Mouse (Mus musculus) 3T3-L1 (cell line): Measurements from ENCODE around the gene Nupr1.

Experiments
- DNase-seq: peaks from one replicate; pipeline ENCODE4 v3.0.0-alpha.2; 2015; ENCODE audit warnings: low read depth, low spot score

Gene Nupr1

DNA sequence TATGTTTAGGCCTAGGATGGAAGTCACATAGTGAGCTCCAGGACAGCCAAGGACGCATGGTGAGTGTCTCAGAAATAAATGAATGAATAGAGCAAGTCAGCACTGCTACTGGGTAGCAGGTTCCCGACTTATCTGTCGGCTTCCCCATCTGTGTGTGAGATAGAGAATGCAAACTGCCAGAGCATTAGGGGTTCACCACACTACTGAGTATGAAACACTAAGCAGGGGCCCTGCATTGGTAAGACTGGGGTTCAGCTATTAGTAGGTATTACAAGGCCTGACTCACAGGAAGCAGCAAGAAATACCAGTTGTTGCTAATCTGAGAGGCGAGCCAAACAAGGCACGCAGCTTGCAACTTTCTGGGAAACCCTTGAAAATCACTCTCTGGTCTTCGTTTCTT is 31.7 kb downstream of the Nupr1 start:
- DNase-seq, result no peak

DNA sequence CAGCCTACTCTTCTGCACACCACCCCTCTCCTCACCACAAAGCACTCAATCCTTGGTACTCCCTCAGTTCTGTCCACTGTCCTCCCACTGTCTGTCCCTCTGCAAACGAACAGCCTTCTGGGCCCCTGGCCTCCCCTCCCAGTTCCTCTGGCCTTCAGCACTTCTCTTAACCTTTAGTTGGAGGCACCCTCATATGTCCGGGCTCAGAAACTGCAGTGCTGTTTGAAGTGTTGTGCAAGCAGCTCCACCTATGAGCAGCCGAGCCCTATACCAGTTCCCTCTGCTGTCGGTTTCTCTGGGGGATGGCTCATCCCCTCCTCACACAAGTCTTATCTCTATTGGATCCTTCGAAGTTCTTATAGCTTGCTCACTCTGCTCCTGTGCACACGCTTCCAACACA is 34.2 kb downstream of the Nupr1 start:
- no peak for DNase-seq

DNA sequence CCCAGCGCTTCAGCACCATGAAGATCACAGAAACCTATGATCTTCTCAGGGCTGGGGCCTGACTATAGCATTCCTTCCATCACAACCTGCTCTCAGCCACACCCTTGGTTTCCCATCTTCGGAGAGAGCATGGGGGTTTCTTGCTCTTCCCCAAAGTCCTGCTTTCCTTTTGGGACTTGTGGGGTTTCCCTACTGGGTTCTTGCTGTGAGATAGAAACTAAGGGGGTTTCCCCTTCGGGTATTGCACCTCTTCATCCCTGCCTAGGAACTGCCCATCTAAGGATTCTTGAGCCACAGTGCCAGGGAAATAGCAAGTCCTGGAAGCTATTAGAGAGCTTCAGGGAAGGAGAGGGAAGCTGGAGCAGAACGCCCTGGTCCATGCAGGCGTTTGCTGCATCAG is 34.8 kb downstream of the Nupr1 start:
- no peak for DNase-seq

DNA sequence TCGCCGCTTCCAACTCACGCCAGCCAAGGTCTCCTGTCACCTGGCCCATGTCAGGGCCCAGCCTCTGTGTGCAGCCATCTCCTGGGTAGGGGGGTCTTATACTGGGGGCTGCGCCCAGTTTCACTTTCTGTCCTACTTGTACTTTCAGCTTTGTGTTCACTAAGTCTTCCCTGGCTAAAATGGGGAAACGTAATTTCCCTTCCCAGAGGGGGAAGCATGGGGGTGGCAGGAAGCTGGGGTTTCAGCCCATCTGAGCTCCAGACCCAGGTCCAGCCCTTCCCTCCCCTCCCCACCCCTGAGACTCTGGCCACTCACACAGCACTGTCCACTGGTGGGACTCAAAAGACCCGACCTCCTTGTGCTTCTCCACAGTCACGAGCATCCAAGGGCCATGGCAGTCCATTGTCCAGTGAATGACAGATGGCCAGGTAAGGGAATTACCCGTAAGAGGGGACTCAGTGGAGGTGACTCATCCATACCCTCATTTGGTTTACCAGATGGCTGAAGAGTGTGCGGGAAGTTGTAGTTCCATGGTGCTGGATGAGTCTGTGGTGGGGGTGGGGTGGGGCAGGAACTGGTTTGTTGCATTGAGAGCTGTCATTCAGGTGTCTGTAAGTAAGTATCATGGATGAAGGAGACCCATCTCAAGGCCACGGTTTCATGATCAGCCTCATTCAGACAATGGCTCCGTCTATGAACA is 35.6 kb downstream of the Nupr1 start, which contains the start of gene Il27:
Il27 (minus strand) TSS at position 80 of the 700 bp plus-strand sequence.
- no peak for DNase-seq

DNA sequence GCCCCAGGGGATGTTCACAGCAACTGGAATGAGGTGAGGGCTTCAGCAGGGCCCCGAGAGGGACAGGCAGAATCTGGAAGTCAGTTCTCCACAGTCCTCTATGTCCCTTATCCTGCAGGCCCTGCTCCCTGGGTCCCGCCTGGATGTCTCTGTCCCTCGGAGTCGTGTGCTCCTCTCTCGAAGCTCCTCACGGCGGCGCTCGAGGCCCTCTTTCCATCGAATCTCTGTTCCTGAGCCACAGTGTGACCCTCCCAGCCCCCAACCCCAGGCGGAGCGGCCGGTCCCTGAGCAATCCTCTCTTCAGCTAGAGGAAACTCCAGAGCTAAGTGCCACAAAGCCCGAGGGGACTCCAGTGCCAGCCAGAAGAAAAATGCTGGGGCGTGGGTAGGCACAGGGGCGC is 42.9 kb downstream of the Nupr1 start:
- DNase-seq, result no peak

DNA sequence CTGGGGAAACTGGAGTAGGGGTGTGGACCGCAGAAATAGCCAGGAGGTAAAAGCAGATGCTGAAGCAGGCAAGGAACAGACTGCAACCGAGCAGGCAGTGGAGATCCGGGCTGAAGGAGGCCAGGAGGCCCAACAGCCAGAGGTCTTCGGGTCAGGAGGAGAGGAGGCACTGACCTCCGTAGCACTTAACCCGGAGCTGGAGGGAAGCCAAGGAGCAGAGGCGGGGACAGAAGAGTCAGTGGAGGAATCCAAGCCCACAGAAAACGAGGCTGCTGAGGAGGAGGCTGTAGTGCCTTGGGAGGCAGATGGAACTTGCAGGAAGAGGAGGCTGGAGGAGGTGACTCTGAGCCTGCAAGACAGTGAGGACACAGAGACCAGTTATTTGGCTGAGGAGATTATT is 43.8 kb downstream of the Nupr1 start:
- no peak for DNase-seq

DNA sequence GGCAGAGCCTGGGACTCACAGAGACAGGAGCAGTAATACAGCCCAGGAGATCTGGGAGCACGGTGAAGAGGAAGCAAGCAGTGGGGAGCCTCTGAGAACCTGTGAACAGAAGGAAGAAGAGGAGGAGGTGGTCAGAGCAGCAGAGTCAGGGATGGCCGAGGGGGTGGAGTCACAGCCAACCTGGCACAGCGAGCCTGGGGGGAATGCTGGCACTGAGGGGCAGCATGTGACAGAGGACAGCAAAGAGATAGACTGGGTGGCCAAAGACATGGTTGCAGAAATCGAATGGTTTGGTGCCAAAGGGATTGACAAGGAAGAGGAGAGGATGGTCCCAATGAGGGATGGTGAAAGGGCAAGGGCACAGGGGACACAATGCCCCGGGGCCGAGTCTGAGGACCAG is 44.9 kb downstream of the Nupr1 start, which contains the start of gene Cln3:
Cln3 (minus strand) TSS at position 101 of the 400 bp plus-strand sequence.
- DNase-seq, result no peak

DNA sequence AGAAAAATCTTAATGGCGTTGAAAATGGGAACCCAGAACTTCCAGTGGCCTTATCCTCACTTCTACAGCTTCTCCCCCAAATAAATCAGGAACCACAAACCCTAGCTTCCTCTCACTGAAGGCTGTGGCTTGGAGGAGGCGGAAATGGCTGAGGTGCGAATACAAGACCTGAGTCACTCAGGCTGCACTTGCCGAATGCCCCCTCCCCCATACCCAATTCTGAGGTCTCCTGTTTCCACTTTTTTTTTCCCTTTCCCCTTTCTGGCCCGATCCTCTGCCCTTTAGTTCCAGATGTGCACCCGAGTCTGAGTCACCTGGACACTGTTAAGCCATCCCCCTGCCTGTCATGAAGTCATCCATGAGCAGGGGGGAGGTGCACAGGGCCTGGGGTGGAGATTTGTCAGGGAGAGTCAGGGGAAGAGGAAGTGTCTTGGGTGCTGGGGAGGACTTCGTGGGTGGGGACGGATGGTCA is 46.1 kb downstream of the Nupr1 start, which contains the start of gene Apobr:
Apobr (plus strand) TSS at position 437 of the 472 bp plus-strand sequence.
- DNase-seq, result peak; percentile 59

DNA sequence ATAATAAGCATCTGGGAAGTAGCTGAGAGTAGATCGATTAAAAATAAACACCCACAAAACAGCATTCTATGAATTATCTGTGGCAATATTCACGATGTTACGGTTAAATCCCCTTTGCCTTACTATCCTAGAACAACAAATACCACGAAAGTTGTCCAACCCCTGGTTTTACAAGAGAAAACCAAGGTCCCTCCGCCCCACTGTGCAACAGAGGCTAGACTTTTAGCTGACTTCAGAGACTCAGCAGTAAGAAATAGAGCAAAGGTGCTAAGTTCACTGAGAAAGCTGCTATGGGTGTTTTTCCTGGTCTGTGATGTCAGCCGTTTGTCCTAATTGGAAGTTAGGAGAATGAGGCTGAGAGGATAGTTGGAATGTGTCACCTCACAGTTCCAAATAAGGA is 46.9 kb downstream of the Nupr1 start:
- DNase-seq, result no peak

DNA sequence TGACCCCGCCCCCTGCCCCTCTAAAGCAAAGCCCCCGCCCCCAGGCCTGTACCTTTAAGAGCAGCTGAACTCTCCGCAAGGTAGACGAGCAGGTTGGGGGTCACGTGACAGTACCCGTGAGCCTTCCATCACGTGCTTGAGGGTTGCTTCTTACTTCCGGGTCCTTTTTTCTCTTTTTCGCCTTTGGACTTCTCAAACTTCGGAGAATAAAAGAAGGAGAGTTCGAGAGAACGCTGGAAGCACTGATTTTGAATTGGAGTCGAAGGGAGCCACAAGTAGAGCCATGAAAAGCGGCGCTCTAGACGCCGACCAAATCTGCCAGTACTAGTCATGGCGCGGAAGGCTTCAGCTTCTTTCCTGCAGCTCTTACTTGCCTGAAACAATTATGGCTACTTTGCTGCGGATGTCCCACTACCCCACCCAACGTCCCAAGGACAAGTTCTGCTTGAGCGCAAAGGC is 47.4 kb downstream of the Nupr1 start:
- DNase-seq, result no peak

DNA sequence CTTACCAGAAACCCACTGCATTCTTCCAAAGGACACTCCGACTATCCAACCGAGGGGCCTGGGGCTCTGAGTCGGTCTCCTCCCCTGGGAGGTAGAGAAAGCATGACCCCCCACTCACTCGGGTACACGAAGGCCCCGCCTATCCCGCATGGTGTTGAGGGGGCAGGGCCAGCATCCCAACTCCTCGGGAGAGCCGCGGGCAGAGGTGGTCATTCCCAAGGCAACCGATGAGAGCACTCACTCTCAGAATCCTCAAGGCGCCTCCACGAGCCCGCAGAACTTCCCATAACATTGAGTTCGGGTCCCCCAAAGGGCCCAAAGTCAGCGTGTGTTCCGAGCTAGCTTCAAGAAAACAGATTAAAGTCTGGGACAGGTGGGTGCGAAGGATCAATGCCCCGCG is 47.9 kb downstream of the Nupr1 start:
- no peak for DNase-seq

DNA sequence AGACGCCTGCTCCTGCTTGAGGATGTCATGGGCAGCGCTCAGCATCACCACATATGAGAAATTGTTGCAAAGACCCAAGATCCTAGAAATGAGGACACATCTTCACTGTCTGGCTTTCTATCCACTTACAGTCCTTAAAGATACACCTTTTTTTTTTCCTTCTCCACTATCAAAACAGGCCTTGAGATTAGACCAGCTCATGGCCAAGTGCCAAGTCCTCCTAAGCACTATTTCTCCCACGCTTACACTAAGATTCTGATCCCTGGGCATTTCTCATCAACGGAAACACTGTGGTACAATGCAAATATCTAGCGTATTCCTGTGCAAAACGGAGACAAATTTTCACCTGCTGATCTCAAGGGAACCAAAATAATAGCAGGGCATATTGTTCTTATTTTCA is 49.0 kb downstream of the Nupr1 start:
- DNase-seq, result no peak

DNA sequence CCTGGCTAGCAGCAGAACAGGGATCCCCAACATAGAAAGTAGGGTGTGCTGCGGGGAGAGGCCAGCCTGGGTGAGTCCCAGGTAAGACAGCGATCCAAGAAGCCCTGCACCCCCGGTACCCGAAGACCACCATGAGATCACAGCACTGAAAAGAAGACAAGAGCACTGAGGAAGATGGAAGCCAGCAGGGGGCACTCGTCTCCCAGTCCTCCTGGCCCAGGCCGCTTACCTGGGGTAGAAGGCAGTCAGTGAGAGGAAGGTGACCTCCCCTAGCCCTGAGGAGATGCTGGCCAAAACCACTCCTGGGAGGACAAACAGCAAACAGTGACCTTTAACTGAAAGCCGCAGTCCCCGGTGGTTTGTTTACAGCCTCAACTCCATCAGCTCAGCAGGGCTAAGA is 51.5 kb downstream of the Nupr1 start:
- DNase-seq, result peak; percentile 55

DNA sequence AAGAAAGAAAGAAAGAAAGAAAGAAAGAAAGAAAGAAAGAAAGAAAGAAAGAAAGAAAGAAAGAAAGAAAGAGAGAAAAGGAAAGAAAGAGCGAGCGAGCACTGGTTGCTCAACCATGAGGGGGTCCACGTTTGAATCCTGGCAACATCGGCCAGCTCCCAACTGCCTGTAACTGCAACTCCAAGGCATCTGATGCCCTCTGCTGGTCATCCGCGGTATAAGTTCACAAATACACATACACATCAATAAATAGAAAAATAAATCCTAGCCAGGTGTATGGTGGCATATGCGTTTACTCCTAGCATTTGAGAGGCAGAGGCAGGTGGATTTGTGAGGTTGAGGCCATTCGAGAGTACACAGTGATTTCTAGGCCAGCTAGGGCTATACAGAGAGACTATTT is 53.7 kb downstream of the Nupr1 start:
- peak; percentile 75 for DNase-seq
